Mouse (Mus musculus) spleen, adult 2 months (tissue): ENCODE data around the gene Il11ra1.
"Not testable (repeated sequence)": the region's sequence is repeated elsewhere in the genome, so short reads cannot be mapped to it uniquely, and the experiment has no call there.

ENCODE experiments used
- CTCF ChIP-seq: fragments of 200-500 bp; IDR thresholded peaks from 2 replicates; pipeline ENCODE4 v1.5.1; 2011; ENCODE audit warnings: mild to moderate bottlenecking, inconsistent platforms; ENCODE audit not compliant: insufficient read depth, insufficient read length, insufficient replicate concordance; ENCODE audit errors: extremely low read depth
- POLR2A ChIP-seq: fragments of 200-500 bp; IDR thresholded peaks from 2 replicates; pipeline ENCODE4 v1.6.1; 2011; ENCODE audit warnings: low read depth, low read length, inconsistent platforms

- not testable (repeated sequence) for TF ChIP-seq CTCF, POLR2A
These were observed 73.2 kb downstream of the Il11ra1 start for GRCm38 (mm10) chr4:41772946-41773345.
